Mouse (Mus musculus) hindbrain, embryonic 10.5 days (tissue): ENCODE data around the gene Agxt2. TPM values are rescaled to one million over a fixed set of nuclear protein-coding genes. Genes with fewer than 3 reads are reported as not detected.

ENCODE experiments used
- DNase-seq: peaks from one replicate; pipeline ENCODE4 v3.0.0-alpha.2; 2017; ENCODE audit warnings: low spot score
- H3K27ac ChIP-seq: fragments of 300-500 bp; sonication (generic); 2 replicates; pipeline ENCODE4 v1.5.1; 2016; ENCODE audit warnings: mild to moderate bottlenecking, moderate library complexity
- H3K27me3 ChIP-seq: fragments of 300-500 bp; sonication (generic); 2 replicates; pipeline ENCODE4 v1.6.1; 2016; ENCODE audit warnings: mild to moderate bottlenecking; ENCODE audit not compliant: poor library complexity, insufficient read depth, severe bottlenecking
- H3K36me3 ChIP-seq: fragments of 300-500 bp; sonication (generic); 2 replicates; pipeline ENCODE4 v1.6.1; 2016; ENCODE audit warnings: mild to moderate bottlenecking, moderate library complexity
- H3K4me1 ChIP-seq: fragments of 300-500 bp; sonication (generic); replicated peaks from 2 replicates; pipeline ENCODE4 v1.6.1; 2016; ENCODE audit warnings: mild to moderate bottlenecking
- H3K4me3 ChIP-seq: fragments of 300-500 bp; sonication (generic); 2 replicates; pipeline ENCODE4 v1.5.1; 2016; ENCODE audit warnings: mild to moderate bottlenecking, moderate library complexity
- H3K9me3 ChIP-seq: fragments of 300-500 bp; sonication (generic); 2 replicates; pipeline ENCODE4 v1.6.1; 2016; ENCODE audit warnings: mild to moderate bottlenecking, moderate library complexity
- WGBS: fragments of 180-500 bp; shearing (Covaris S2); methylation state at CpG from one replicate; pipeline ENCODE4 v1.1.7; 2016; 5-methylcytosine and 5-hydroxymethylcytosine counted together
- polyA plus RNA-seq: library from polyadenylated mRNA; unstranded; fragments of >200 nt; fragmentation: Nextera tagmentation; extraction: Ambion mirVana; gene quantifications from 2 replicates; pipeline ENCODE4 v1.2.1, GENCODE M21; 2016

Agxt2 gene
- polyA plus RNA-seq, 1 experiment from 2014 or later: not detected

GRCm38 (mm10) chr15:10442275-10442674 is 83.9 kb downstream of the Agxt2 start:
- WGBS: 93% methylated on average over 1 of the region's 1 CpGs

GRCm38 (mm10) chr15:10447102-10447501 is 88.8 kb downstream of the Agxt2 start:
- 91% methylated on average over 3 of the region's 3 CpGs for WGBS

More at GRCm38 (mm10) chr15:10442275-10442674, 83.9 kb downstream of the Agxt2 start:
- H3K27ac ChIP-seq: no peak overlapping the region
- peaks cover 60% of the 10 kb centered on the region for H3K36me3 ChIP-seq
- no peak for DNase-seq
- no peaks in the 10 kb centered on the region for H3K4me1 ChIP-seq
- no peaks in the 10 kb centered on the region for H3K27me3 ChIP-seq
- no peak overlapping the region for H3K4me3 ChIP-seq
- H3K9me3 ChIP-seq: no peaks in the 10 kb centered on the region

More at GRCm38 (mm10) chr15:10447102-10447501, 88.8 kb downstream of the Agxt2 start:
- no peaks in the 10 kb centered on the region for H3K4me1 ChIP-seq
- H3K36me3 ChIP-seq: peaks cover 83% of the 10 kb centered on the region
- no peak overlapping the region for H3K27ac ChIP-seq
- H3K9me3 ChIP-seq: no peaks in the 10 kb centered on the region
- H3K4me3 ChIP-seq: no peak overlapping the region
- DNase-seq: no peak
- no peaks in the 10 kb centered on the region for H3K27me3 ChIP-seq

Other genes starting within 250 kb of the Agxt2 start
- 0.25 and 0.29 TPM in 2 replicates for gene Prlr, start 181.3 kb upstream of the Agxt2 start, polyA plus RNA-seq
- not detected in 2 replicates for gene Gm21973, start 33.2 kb upstream of the Agxt2 start, polyA plus RNA-seq
- 10.6 and 13.9 TPM in 2 replicates for gene Dnajc21, start 112.0 kb downstream of the Agxt2 start, polyA plus RNA-seq
- gene Brix1, start 127.4 kb downstream of the Agxt2 start, polyA plus RNA-seq: 113 and 115 TPM in 2 replicates
- gene Rad1, start 127.5 kb downstream of the Agxt2 start, polyA plus RNA-seq: 44.3 and 50.8 TPM in 2 replicates
- gene Ttc23l, start 200.1 kb downstream of the Agxt2 start, polyA plus RNA-seq: not detected in 2 replicates